Mouse (Mus musculus) bone marrow macrophage, adult 2 months (primary cell): ENCODE measurements around the gene Zfp719. TPM values are rescaled to one million over a fixed set of nuclear protein-coding genes. Genes with fewer than 3 reads are reported as not detected.

Experiments used
- H3K27ac ChIP-seq: 2 replicates; pipeline ENCODE4 v1.5.1; 2012; ENCODE audit warnings: low read depth, low read length; ENCODE audit not compliant: insufficient read depth
- H3K4me1 ChIP-seq: 2 replicates; pipeline ENCODE4 v1.6.1; 2012; ENCODE audit warnings: low read length; ENCODE audit not compliant: control insufficient read depth, insufficient read depth
- H3K4me3 ChIP-seq: 2 replicates; pipeline ENCODE4 v1.5.1; 2012; ENCODE audit warnings: mild to moderate bottlenecking, low read length, moderate library complexity; ENCODE audit not compliant: insufficient read depth
- CTCF ChIP-seq: IDR thresholded peaks from 2 replicates; pipeline ENCODE4 v1.5.1; 2012; ENCODE audit warnings: low read depth, mild to moderate bottlenecking, low read length, moderate library complexity
- POLR2A ChIP-seq: IDR thresholded peaks from 2 replicates; pipeline ENCODE4 v1.6.1; 2012; ENCODE audit warnings: mild to moderate bottlenecking, low read depth, low read length, borderline replicate concordance
- polyA plus RNA-seq: library from polyadenylated mRNA; stranded (reverse); fragments of >200 nt; gene quantifications from 2 replicates; pipeline ENCODE4 v1.2.4, GENCODE M21; 2012; ENCODE audit not compliant: missing spikeins, insufficient read depth, insufficient read length

The Zfp719 gene
- polyA plus RNA-seq, 1 experiment: 4.7 TPM

GRCm38 (mm10) chr7:43636194-43636593, 56.8 kb downstream of the Zfp719 start:
- no peak for TF ChIP-seq POLR2A
- TF ChIP-seq CTCF: no peak
- Histone ChIP-seq H3K4me3 (no peak overlapping the region), H3K4me1 (peaks cover 31% of the 10 kb centered on the region), H3K27ac (peak overlapping the region; percentile 23; the same call in 1 of the 2 replicates)

DNA sequence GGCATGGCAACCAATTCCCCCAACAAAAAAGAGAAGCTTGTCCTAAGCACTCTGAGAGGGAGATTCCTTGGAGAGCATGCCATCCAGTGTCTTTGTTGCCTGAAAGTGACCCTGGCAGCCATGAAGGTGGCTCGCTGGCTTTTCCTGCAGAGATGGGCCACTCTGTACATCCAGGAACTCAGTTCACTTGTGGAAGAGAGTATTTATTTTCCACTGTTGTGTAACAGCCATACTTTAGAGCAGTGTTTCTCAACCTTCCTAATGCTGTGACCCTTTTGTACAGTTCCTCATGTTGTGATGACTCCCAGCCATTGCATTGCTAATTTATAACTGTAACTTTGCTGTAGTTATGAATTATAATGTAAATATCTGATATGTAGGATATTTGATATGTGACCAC, 57.7 kb downstream of the Zfp719 start:
- TF ChIP-seq POLR2A: no peak
- no peak for TF ChIP-seq CTCF
- H3K4me1 ChIP-seq: peaks cover 37% of the 10 kb centered on the region
- peak overlapping the region; percentile 23; the same call in 1 of the 2 replicates for H3K27ac ChIP-seq
- H3K4me3 ChIP-seq: no peak overlapping the region

GRCm38 (mm10) chr7:43642587-43642986, 63.2 kb downstream of the Zfp719 start:
- peak overlapping the region; percentile 92 for H3K27ac ChIP-seq

More at GRCm38 (mm10) chr7:43642587-43642986, 63.2 kb downstream of the Zfp719 start:
- TF ChIP-seq POLR2A (no peak), CTCF (no peak)
- no peak overlapping the region for H3K4me3 ChIP-seq
- peaks cover 48% of the 10 kb centered on the region for H3K4me1 ChIP-seq

Other genes with a start within 250 kb of the Zfp719 start
- 0.59 TPM in 1 of 2 replicates, not detected in the other for gene Siglecf, start 228.3 kb upstream of the Zfp719 start, polyA plus RNA-seq
- gene Siglecg, start 171.4 kb upstream of the Zfp719 start, polyA plus RNA-seq: not detected in 2 replicates
- not detected in 2 replicates for gene Lim2, start 151.9 kb upstream of the Zfp719 start, polyA plus RNA-seq
- gene Nkg7, start 142.5 kb upstream of the Zfp719 start, polyA plus RNA-seq: not detected in 2 replicates
- not detected in 2 replicates for gene Cldnd2, start 138.8 kb upstream of the Zfp719 start, polyA plus RNA-seq
- 79.5 and 87.0 TPM in 2 replicates for gene Etfb, start 135.5 kb upstream of the Zfp719 start, polyA plus RNA-seq
- gene Gm45233, start 135.5 kb upstream of the Zfp719 start, polyA plus RNA-seq: not detected in 2 replicates
- 4.5 and 4.9 TPM in 2 replicates for gene Vsig10l, start 116.5 kb upstream of the Zfp719 start, polyA plus RNA-seq
- not detected in 2 replicates for gene Iglon5, start 89.5 kb upstream of the Zfp719 start, polyA plus RNA-seq
- not detected in 2 replicates for gene 4931406B18Rik, start 73.7 kb upstream of the Zfp719 start, polyA plus RNA-seq
- 54.9 and 67.4 TPM in 2 replicates for gene Cd33, start 35.2 kb upstream of the Zfp719 start, polyA plus RNA-seq
- 6.6 and 7.5 TPM in 2 replicates for gene Zfp658, start 17.4 kb upstream of the Zfp719 start, polyA plus RNA-seq
- not detected in 2 replicates for gene Zfp819, start 27.6 kb downstream of the Zfp719 start, polyA plus RNA-seq
- not detected in 2 replicates for gene Ceacam18, start 55.1 kb downstream of the Zfp719 start, polyA plus RNA-seq
- 41.5 and 47.6 TPM in 2 replicates for gene Siglece, start 80.6 kb downstream of the Zfp719 start, polyA plus RNA-seq
- gene Ctu1, start 92.4 kb downstream of the Zfp719 start, polyA plus RNA-seq: 4.7 and 7.7 TPM in 2 replicates
- gene Klk14, start 110.8 kb downstream of the Zfp719 start, polyA plus RNA-seq: not detected in 2 replicates
- gene Klk13, start 133.0 kb downstream of the Zfp719 start, polyA plus RNA-seq: not detected in 2 replicates
- not detected in 2 replicates for gene Klk12, start 189.3 kb downstream of the Zfp719 start, polyA plus RNA-seq
- gene Klk11, start 195.0 kb downstream of the Zfp719 start, polyA plus RNA-seq: not detected in 2 replicates
- gene Klk10, start 201.4 kb downstream of the Zfp719 start, polyA plus RNA-seq: not detected in 2 replicates
- gene Klk9, start 212.3 kb downstream of the Zfp719 start, polyA plus RNA-seq: not detected in 2 replicates
- gene Klk8, start 218.0 kb downstream of the Zfp719 start, polyA plus RNA-seq: not detected in 2 replicates
- gene Klk7, start 231.7 kb downstream of the Zfp719 start, polyA plus RNA-seq: not detected in 2 replicates
- not detected in 2 replicates for gene Klk6, start 244.9 kb downstream of the Zfp719 start, polyA plus RNA-seq